Mouse (Mus musculus) mouse embryonic stem cell (cell line): ENCODE results near the gene Dennd4b.

Experiments
- in situ Hi-C, 2 experiments: fragments of 300-500 bp; cut with MboI; formaldehyde crosslinking; loops; 1 replicate in 1 of 2; 3 replicates in 1 of 2; pipeline ENCODE4 v1.14.3; 2019 to 2020; ENCODE audit warnings: low sequenced_read_pairs in 2 of 2, low pct_unique_long_range_greater_than_20kb in 1 of 2, mixed read lengths in 1 of 2; ENCODE audit not compliant: unreplicated experiment in 1 of 2

The Dennd4b gene

DNA sequence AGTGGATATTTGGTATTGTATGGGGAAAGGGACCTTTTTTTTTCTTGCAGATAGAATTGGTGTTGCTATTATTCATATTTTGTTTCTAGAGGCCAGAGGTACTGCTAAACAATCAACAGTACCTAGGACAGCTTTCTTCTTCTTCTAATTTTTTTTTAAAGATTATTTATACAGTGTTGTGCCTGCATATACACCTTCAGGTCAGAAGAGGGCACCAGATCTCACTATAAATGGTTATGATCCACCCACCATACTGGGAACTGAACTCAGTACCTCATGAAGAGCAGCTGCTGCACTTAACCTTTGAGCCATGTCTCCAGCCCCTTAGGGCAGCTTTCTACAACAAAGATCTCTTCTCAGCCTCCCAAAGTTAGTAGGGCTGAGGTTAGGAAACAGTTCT lies 48.4 kb downstream of the Dennd4b start:
- in situ Hi-C loops, result no loop called here

DNA sequence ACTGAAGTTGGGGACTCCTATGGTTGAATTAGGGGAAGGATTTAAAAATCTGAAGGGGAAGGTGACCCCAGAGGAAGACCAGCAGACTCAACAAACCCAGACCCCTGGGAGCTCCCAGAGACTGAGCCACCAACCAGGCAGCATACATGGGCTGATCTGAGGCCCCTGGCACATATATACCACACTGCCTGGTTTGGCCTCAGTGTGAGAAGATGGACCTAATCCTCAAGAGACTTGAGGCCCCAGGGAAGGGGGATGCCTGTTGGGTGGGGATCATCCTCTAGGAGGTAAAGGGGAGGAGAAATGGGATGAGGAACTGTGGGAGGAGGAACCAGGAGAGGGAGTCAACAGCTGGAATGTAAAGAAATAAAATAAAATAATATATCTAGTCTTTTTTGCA lies 49.3 kb downstream of the Dennd4b start:
- in situ Hi-C loops, result no loop called here

DNA sequence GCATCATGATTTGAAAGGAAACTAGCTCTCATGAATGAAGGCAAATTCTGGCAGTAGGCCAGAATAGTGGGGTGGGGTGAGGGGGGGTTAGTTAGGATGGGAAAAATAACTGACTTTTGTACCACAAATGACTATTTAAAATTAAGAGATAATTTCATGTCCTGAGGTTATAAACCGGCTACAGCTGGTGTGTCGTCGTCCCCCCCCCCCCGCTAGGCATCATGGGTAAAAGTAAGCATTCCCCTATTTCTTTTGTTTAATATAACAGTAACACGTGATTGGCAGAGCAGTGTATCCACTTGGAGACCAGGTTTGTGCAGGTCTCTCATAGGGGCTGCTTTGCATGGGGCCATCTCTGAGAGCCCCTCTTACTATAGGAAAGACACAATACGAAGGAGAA lies 57.3 kb downstream of the Dennd4b start:
- in situ Hi-C loops, result no loop called here

DNA sequence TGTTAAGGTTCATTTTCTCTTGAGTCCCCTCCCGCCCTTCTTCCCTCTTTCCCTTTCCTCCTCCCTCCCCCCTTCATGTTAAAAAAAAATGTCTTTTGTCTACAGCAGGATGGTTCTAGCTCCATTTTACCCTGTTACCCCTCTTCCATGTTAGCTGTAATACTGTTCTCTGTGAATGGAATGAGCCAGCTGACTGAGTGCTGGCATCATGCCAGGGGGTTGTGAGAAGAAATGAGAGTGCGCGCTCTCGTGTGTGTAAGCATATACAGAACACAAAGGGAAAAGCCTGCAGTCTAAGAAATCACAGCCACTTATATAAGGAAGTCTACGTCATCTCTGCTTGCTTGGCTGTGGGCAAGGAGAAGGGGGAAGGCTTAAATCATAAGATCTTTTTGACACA lies 58.1 kb downstream of the Dennd4b start:
- in situ Hi-C loops, result no loop called here
